Mouse (Mus musculus) stomach, embryonic 14.5 days (tissue): ENCODE measurements around the gene Slc19a2. TPM values are rescaled to one million over a fixed set of nuclear protein-coding genes. Genes with fewer than 3 reads are reported as not detected.

Experiments
- ATAC-seq: fragments of 200-750 bp; cut with Nextera tagmentation; 2 replicates; pipeline ENCODE4 v1.8.0; 2017; ENCODE audit warnings: low read depth, moderate TSS enrichment; ENCODE audit not compliant: insufficient number of reproducible peaks, insufficient read depth, low FRiP score
- H3K27ac ChIP-seq: fragments of 300-500 bp; sonication (generic); 2 replicates; pipeline ENCODE4 v1.5.1; 2014; ENCODE audit warnings: mild to moderate bottlenecking, low read length, moderate library complexity, mixed read lengths
- H3K27me3 ChIP-seq: fragments of 300-500 bp; sonication (generic); 2 replicates; pipeline ENCODE4 v1.6.1; 2014; ENCODE audit warnings: low read length, control low read depth, mixed read lengths; ENCODE audit not compliant: control insufficient read depth, insufficient read depth
- H3K36me3 ChIP-seq: fragments of 300-500 bp; sonication (generic); 2 replicates; pipeline ENCODE4 v1.6.1; 2014; ENCODE audit warnings: mild to moderate bottlenecking, control low read depth, low read length, moderate library complexity, mixed read lengths; ENCODE audit not compliant: control insufficient read depth, insufficient read depth
- H3K4me1 ChIP-seq: fragments of 300-500 bp; sonication (generic); 2 replicates; pipeline ENCODE4 v1.6.1; 2014; ENCODE audit warnings: low read length, control low read depth, mixed read lengths; ENCODE audit not compliant: control insufficient read depth, insufficient read depth
- H3K4me2 ChIP-seq: fragments of 300-500 bp; sonication (generic); replicated peaks from 2 replicates; pipeline ENCODE4 v1.6.1; 2014; ENCODE audit warnings: low read depth, low read length, control low read depth
- H3K4me3 ChIP-seq: fragments of 300-500 bp; sonication (generic); 2 replicates; pipeline ENCODE4 v1.5.1; 2014; ENCODE audit warnings: low read depth, low read length, control low read depth
- H3K9ac ChIP-seq: fragments of 300-500 bp; sonication (generic); replicated peaks from 2 replicates; pipeline ENCODE4 v1.6.1; 2014; ENCODE audit warnings: low read depth, mild to moderate bottlenecking, control low read depth, low read length, moderate library complexity, mixed read lengths
- H3K9me3 ChIP-seq: fragments of 300-500 bp; sonication (generic); 2 replicates; pipeline ENCODE4 v1.6.1; 2016; ENCODE audit warnings: low read depth, low read length, control low read depth; ENCODE audit not compliant: control insufficient read depth
- WGBS: fragments of 180-500 bp; shearing (Covaris S2); extraction: QIAGEN DNeasy Blood & Tissue Kit; methylation state at CpG from one replicate; pipeline ENCODE4 v1.1.7; 2014; 5-methylcytosine and 5-hydroxymethylcytosine counted together
- polyA plus RNA-seq: library from polyadenylated mRNA; unstranded; fragments of >200 nt; fragmentation: Nextera tagmentation; extraction: Ambion mirVana; gene quantifications from 2 replicates; pipeline ENCODE4 v1.2.1, GENCODE M21; 2014

The Slc19a2 gene
- polyA plus RNA-seq, 1 experiment from 2014 or later, result 13.8 TPM

- Histone ChIP-seq H3K9me3 (no peaks in the 10 kb centered on the region), H3K4me2 (no peak overlapping the region), H3K27ac (no peak overlapping the region), H3K9ac (no peak overlapping the region), H3K27me3 (no peaks in the 10 kb centered on the region), H3K36me3 (peaks cover 20% of the 10 kb centered on the region), H3K4me1 (no peaks in the 10 kb centered on the region), H3K4me3 (no peak overlapping the region)
- ATAC-seq, result no peak
- 66% methylated on average over 15 of the region's 15 CpGs for WGBS
These were observed 38.6 kb downstream of the Slc19a2 start for GRCm38 (mm10) chr1:164287406-164287805.

DNA sequence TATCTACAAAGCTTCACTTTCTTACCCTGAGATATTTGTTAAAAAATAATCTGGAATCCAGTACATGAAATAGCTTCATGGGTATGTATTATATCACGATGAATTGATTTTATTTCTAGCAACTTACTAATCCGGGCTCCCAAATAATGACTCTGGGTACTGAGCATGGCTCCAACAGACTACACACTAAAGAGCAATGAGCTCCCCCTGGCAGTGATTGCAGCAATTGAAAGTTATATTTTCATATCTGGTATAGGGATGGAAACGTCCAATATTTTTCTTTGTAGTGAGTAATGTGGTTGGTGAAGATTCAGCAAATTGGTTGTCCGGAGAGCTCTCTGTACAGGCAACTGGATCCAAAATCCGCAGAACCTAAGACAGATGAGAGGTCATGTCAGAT lies 43.2 kb downstream of the Slc19a2 start:
- no peak for ATAC-seq
- no peak overlapping the region for H3K27ac ChIP-seq
- H3K4me1 ChIP-seq, result no peaks in the 10 kb centered on the region
- no peaks in the 10 kb centered on the region for H3K27me3 ChIP-seq
- no peak overlapping the region for H3K9ac ChIP-seq
- no peak overlapping the region for H3K4me3 ChIP-seq
- H3K4me2 ChIP-seq, result no peak overlapping the region
- H3K9me3 ChIP-seq, result no peaks in the 10 kb centered on the region
- H3K36me3 ChIP-seq, result peaks cover 40% of the 10 kb centered on the region
- WGBS, result 90% methylated on average over 5 of the region's 5 CpGs

DNA sequence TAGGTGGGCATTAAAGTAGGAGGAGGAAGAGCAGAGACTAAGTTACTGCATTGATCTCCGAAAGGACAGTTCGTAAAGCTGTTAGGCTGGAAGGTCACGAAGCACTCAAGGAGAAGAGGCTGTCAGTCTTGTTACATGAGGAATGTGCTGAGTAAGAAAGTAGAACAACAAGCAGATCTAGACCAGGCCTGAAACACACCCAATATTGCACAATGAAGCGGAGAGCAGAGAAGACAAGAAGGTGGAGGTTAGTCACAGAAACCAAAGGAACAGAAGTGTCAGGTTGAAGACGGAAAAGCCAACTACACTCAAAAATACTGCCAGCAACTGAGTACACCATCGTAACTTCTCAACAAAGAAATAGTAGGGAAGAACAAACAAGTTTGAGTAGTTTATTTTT lies 45.2 kb downstream of the Slc19a2 start:
- H3K27me3 ChIP-seq, result no peaks in the 10 kb centered on the region

GRCm38 (mm10) chr1:164296473-164296872 lies 47.6 kb downstream of the Slc19a2 start:
- WGBS, result 93% methylated on average over 4 of the region's 5 CpGs
- Histone ChIP-seq H3K4me1 (no peaks in the 10 kb centered on the region), H3K27me3 (no peaks in the 10 kb centered on the region), H3K9ac (no peak overlapping the region), H3K27ac (no peak overlapping the region), H3K4me3 (no peak overlapping the region), H3K4me2 (no peak overlapping the region), H3K36me3 (peaks cover 61% of the 10 kb centered on the region), H3K9me3 (no peaks in the 10 kb centered on the region)
- ATAC-seq, result no peak

More for the DNA sequence above, 45.2 kb downstream of the Slc19a2 start:
- Histone ChIP-seq H3K27ac (no peak overlapping the region), H3K36me3 (peaks cover 58% of the 10 kb centered on the region), H3K4me3 (no peak overlapping the region), H3K4me2 (no peak overlapping the region), H3K9ac (no peak overlapping the region), H3K4me1 (no peaks in the 10 kb centered on the region), H3K9me3 (no peaks in the 10 kb centered on the region)
- no peak for ATAC-seq
- 92% methylated on average over 6 of the region's 6 CpGs for WGBS

DNA sequence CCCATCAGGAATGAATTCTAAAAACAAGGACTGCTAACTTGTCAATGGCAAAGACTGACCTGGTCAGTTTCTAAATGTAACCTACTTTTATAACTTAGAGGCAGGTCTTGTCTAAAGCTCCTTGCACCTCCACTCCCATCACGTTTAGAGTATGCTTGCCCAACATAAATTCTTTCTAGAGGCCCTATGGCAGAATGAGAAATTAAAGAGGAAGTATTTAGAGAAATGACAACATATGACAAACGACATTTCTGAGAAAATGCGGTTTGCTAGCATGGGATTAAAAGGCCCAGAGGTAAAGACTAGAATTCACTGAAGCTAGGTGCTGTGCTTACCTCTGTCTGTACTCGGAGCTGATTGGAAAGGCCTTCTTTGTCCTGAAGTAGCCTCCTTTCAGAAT lies 53.1 kb downstream of the Slc19a2 start:
- no peak overlapping the region for H3K9ac ChIP-seq
- H3K27me3 ChIP-seq, result no peaks in the 10 kb centered on the region
- 87% methylated on average over 4 of the region's 4 CpGs for WGBS
- no peak overlapping the region for H3K27ac ChIP-seq
- H3K9me3 ChIP-seq, result no peaks in the 10 kb centered on the region
- peaks cover 46% of the 10 kb centered on the region for H3K36me3 ChIP-seq
- ATAC-seq, result no peak
- H3K4me2 ChIP-seq, result no peak overlapping the region
- 0 out of 2 replicates have a peak, but pooled peaks cover 4% of the 10 kb centered on the region for H3K4me1 ChIP-seq
- H3K4me3 ChIP-seq, result no peak overlapping the region

GRCm38 (mm10) chr1:164303821-164304220 lies 55.0 kb downstream of the Slc19a2 start, which contains the start of gene Nme7:
TSS of gene Nme7 (plus strand) at chr1:164304121.
- Histone ChIP-seq H3K36me3 (peaks cover 29% of the 10 kb centered on the region), H3K9me3 (no peaks in the 10 kb centered on the region), H3K27me3 (no peaks in the 10 kb centered on the region), H3K4me3 (no peak within 1 kb of the TSS), H3K9ac (peak within 1 kb of the TSS; percentile 11; the same call in 1 of the 2 replicates), H3K27ac (no peak within 1 kb of the TSS), H3K4me1 (0 out of 2 replicates have a peak, but pooled peaks cover 4% of the 10 kb centered on the region), H3K4me2 (no peak within 1 kb of the TSS)
- no peak for ATAC-seq
- 85% methylated on average over 5 of the region's 5 CpGs for WGBS

DNA sequence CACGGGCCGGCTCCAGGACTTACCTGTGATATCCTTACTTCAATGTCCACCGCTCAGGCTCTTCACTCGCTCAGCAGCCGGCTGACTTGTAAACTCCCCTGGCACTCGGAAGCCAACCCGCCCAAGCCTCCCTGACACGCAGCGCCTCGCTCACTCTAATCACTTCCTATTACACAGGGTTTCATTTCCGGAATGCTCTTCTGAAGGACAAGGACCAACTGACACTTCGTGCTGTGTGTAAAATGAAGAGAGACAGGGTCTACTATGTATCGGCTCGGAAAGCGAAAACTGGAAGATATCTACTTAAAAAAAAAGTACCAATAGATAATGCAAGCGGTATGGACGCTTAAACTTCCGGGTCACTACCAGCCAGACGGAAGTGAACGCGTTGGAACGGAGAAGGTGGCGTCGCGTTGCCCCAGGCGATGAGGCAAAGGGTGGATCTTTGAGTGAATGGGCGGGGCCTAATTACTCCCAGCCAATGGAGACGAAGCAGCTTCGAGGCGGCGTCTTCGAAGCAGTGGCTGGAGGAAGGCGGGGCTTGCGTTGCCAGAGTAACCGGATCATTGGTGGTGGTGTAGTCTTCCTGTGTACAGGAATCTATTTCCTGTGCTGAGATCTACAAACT lies 58.4 kb downstream of the Slc19a2 start, which contains the start of gene Blzf1:
Gene Blzf1, minus strand, starts transcription at position 366 of the 628 bp plus-strand sequence.
- H3K36me3 ChIP-seq, result peaks cover 4% of the 10 kb centered on the region
- peak; percentile 99 for ATAC-seq
- under 1% methylated on average over 35 of the region's 35 CpGs for WGBS
- H3K27ac ChIP-seq, result peak within 1 kb of the TSS; percentile 23
- peak within 1 kb of the TSS; percentile 85 for H3K4me3 ChIP-seq
- H3K9me3 ChIP-seq, result no peaks in the 10 kb centered on the region
- H3K27me3 ChIP-seq, result no peaks in the 10 kb centered on the region
- H3K4me1 ChIP-seq, result 0 out of 2 replicates have a peak, but pooled peaks cover 4% of the 10 kb centered on the region
- peak within 1 kb of the TSS; percentile 63 for H3K9ac ChIP-seq
- peak within 1 kb of the TSS; percentile 72 for H3K4me2 ChIP-seq

- H3K4me3 ChIP-seq, result peak overlapping the region; percentile 85
- no peak overlapping the region for H3K27ac ChIP-seq
- no peaks in the 10 kb centered on the region; the same call in 1 of the 2 replicates for H3K36me3 ChIP-seq
- no peak for ATAC-seq
- no peaks in the 10 kb centered on the region for H3K9me3 ChIP-seq
- 0 out of 2 replicates have a peak, but pooled peaks cover 4% of the 10 kb centered on the region for H3K4me1 ChIP-seq
- H3K4me2 ChIP-seq, result peak overlapping the region; percentile 72
- H3K9ac ChIP-seq, result peak overlapping the region; percentile 30; the same call in 1 of the 2 replicates
- no peaks in the 10 kb centered on the region for H3K27me3 ChIP-seq
- WGBS, result 9% methylated on average over 10 of the region's 10 CpGs
These were observed 59.1 kb downstream of the Slc19a2 start for GRCm38 (mm10) chr1:164307922-164308321.
